Mouse (Mus musculus) small intestine, adult 2 months (tissue): ENCODE data around the gene Exoc6b.

Experiments
- CTCF ChIP-seq: fragments of 200-500 bp; IDR thresholded peaks from 2 replicates; pipeline ENCODE4 v1.5.1; 2012; ENCODE audit warnings: low read depth, mild to moderate bottlenecking, control low read depth, inconsistent platforms, low read length, moderate library complexity, mixed read lengths; ENCODE audit not compliant: insufficient replicate concordance, insufficient read length; ENCODE audit errors: extremely low read depth
- POLR2A ChIP-seq: fragments of 200-500 bp; IDR thresholded peaks from 2 replicates; pipeline ENCODE4 v1.6.1; 2012; ENCODE audit warnings: low read depth, mild to moderate bottlenecking, control low read depth, inconsistent platforms, low read length, moderate library complexity

DNA sequence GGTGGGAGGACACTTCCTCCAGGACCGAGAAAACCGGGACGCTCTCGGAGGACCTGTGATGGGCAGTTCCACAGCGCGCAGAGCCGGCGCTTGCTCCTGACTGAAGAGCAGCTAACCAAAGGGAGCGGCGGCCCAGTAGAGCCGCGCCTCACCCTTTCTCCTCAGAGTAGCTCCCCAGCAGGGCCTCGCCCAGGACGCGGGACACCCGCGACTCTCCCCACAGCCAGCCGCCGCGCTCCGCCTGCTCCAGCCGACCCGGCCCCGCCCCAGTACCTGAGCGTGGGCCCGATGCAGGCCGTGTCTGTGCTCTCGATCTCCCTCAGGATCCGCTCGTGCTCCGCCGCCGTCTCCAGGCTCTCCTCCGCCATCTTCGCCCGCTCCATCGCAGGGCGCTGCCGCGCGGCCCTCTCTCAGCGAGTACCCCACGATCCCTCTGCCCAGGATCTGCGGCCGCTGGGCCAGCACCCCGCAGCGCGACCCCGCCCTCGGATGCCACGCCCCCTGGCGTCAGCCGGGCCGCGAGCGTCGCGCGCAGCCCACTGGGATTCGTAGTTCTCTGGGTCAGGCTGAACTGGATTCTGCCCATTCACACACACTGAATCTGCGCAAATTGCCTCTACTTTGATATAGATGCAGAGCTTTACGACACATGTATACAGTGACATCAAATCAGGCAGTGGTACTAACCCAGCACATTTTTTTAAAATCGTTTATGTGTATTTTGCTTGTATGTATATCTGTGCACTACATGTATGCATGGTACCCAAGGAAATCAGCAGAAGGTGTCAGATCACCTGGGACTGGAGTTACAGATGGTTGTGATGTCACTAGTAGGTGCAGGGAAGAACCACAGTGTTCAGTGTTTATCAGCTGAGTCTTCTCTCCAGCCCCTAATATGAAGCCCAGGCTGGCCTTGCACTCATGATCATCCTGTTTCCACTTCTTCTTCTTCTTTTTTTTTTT, at the start of gene Exoc6b:
- TF ChIP-seq CTCF (no peak), POLR2A (peak; percentile 85)
